Mouse (Mus musculus) ES-E14 (cell line): ENCODE measurements at regions not wholly inside any gene's neighbourhood (a gene's known extent, or its start where the extent isn't known, plus 50 kb on each side); places are given as distances from the start of the nearest gene placed in this dataset.
A peak's percentile ranks its signal among the peaks of the same experiment; 100 is the strongest.

Source experiments
- DNase-seq: peaks from one replicate; pipeline ENCODE4 v3.0.0-alpha.2; 2013; ENCODE audit warnings: low read depth, low spot score
- H3K27ac ChIP-seq: 2 replicates; pipeline ENCODE4 v1.5.1; 2012; ENCODE audit warnings: low read depth, mild to moderate bottlenecking, low read length, moderate library complexity, mixed read lengths; ENCODE audit not compliant: poor library complexity, insufficient read depth, severe bottlenecking
- H3K36me3 ChIP-seq: 2 replicates; pipeline ENCODE4 v1.6.1; 2012; ENCODE audit warnings: mild to moderate bottlenecking, low read length, moderate library complexity, mixed read lengths; ENCODE audit not compliant: control insufficient read depth, poor library complexity, insufficient read depth, severe bottlenecking
- H3K4me1 ChIP-seq, 2 experiments: fragments of 150-350 bp in 1 of 2; sonication (generic) in 1 of 2; 2 replicates each; pipeline ENCODE4 v1.6.1; 2012; ENCODE audit warnings: low read length in 2 of 2, mild to moderate bottlenecking in 1 of 2, mixed read lengths in 1 of 2; ENCODE audit not compliant: control insufficient read depth in 2 of 2, insufficient read depth in 2 of 2, poor library complexity in 1 of 2
- H3K4me3 ChIP-seq, 2 experiments: fragments of 150-350 bp in 1 of 2; sonication (generic) in 1 of 2; 2 replicates each; pipeline ENCODE4 v1.5.1; 2012; ENCODE audit warnings: low read length in 2 of 2, low read depth in 1 of 2, mild to moderate bottlenecking in 1 of 2, mixed read lengths in 1 of 2; ENCODE audit not compliant: insufficient read depth in 1 of 2, poor library complexity in 1 of 2, severe bottlenecking in 1 of 2
- H3K9ac ChIP-seq: 2 replicates; pipeline ENCODE4 v1.6.1; 2012; ENCODE audit warnings: low read depth, mild to moderate bottlenecking, low read length, mixed read lengths; ENCODE audit not compliant: poor library complexity, insufficient read depth, severe bottlenecking
- H3K9me3 ChIP-seq: fragments of 150-350 bp; sonication (generic); 2 replicates; pipeline ENCODE4 v1.6.1; 2012; ENCODE audit warnings: low read depth, mild to moderate bottlenecking, low read length; ENCODE audit not compliant: control insufficient read depth, insufficient read depth
- CHD2 ChIP-seq: IDR thresholded peaks from 2 replicates; pipeline ENCODE4 v1.6.1; 2014; ENCODE audit warnings: mild to moderate bottlenecking, low read depth, low read length, inconsistent platforms
- HCFC1 ChIP-seq: IDR thresholded peaks from 2 replicates; pipeline ENCODE4 v1.6.1; 2012; ENCODE audit warnings: low read length, inconsistent platforms, borderline replicate concordance; ENCODE audit not compliant: insufficient read depth
- MAFK ChIP-seq: IDR thresholded peaks from 2 replicates; pipeline ENCODE4 v1.6.1; 2014; ENCODE audit warnings: mild to moderate bottlenecking, low read depth, low read length, inconsistent platforms; ENCODE audit not compliant: insufficient read depth
- ZC3H11A ChIP-seq: IDR thresholded peaks from 2 replicates; pipeline ENCODE4 v1.6.1; 2012; ENCODE audit warnings: low read depth, mild to moderate bottlenecking, inconsistent platforms, low read length, borderline replicate concordance
- ZNF384 ChIP-seq: IDR thresholded peaks from 2 replicates; pipeline ENCODE4 v1.6.1; 2012; ENCODE audit warnings: low read depth, low read length, inconsistent platforms
- in situ Hi-C, 2 experiments: fragments of 600-800 bp; cut with MboI; formaldehyde crosslinking; loops; one replicate each; pipeline ENCODE4 v1.15.1; 2025; ENCODE audit warnings: low sequenced_read_pairs in 2 of 2, inconsistent platforms in 1 of 2; ENCODE audit not compliant: unreplicated experiment in 2 of 2

DNA sequence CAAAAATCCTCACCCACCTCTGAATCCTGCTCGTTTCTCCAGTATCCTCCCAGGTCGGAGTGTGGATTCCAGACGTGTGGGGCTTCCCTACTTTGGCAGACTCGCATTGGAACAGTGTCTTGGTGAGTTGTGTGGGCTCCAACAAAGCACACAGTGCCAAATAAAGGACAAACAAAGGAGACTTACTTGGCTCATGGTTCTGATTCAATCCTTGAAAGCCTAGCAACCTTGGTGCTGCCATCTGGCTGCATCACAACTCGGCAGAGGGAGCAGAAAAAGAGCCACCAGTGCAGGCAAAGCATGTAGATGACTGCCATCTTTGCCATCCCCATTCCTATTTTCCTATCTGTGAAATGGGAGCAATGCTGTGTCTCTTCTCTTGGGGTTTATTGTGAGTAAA is 64.0 kb downstream of the Il9r start:
- H3K27ac ChIP-seq: no peak overlapping the region
- no peak for TF ChIP-seq MAFK
- TF ChIP-seq ZNF384: no peak
- TF ChIP-seq ZC3H11A: no peak
- TF ChIP-seq HCFC1: no peak
- no peak for TF ChIP-seq CHD2
- in situ Hi-C loops: loop anchor here (10.0 to 25.0 kb wide), 2 partner anchors 449 to 461 kb away; partner anchors contain the start of gene Bod1 (in 1 of the 2)
- no peak overlapping the region for H3K9ac ChIP-seq
- no peak overlapping the region for H3K4me3 ChIP-seq
- H3K9me3 ChIP-seq: no peaks in the 10 kb centered on the region
- H3K36me3 ChIP-seq: no peaks in the 10 kb centered on the region
- no peak for DNase-seq
- H3K4me1 ChIP-seq: peaks cover 0 to 3% of the 10 kb centered on the region in 2 experiments; a peak in 1 of 4 replicates

DNA sequence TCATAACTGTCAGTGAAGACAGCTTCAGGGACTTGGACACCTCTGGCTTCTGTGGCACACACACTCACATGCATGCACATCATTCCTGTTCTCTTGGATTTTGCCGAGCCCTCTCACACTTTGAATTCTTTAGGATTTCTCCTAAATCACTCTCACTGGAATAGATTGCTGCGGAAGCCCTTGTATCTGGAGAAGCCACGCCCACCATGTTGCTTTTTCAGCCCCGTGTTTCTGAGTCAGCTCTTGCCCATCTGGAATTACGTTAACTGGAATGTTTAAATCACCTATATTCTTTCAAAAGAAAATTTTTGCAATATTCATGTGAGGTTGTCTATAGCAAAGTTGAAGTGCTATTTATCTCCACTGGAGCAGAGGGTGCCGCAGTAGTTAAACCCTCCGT is 66.1 kb downstream of the Il9r start:
- H3K9ac ChIP-seq: no peak overlapping the region
- DNase-seq: no peak
- in situ Hi-C loops: loop anchor here (10.0 to 25.0 kb wide), 2 partner anchors 447 to 459 kb away; partner anchors contain the start of gene Bod1 (in 1 of the 2)

DNA sequence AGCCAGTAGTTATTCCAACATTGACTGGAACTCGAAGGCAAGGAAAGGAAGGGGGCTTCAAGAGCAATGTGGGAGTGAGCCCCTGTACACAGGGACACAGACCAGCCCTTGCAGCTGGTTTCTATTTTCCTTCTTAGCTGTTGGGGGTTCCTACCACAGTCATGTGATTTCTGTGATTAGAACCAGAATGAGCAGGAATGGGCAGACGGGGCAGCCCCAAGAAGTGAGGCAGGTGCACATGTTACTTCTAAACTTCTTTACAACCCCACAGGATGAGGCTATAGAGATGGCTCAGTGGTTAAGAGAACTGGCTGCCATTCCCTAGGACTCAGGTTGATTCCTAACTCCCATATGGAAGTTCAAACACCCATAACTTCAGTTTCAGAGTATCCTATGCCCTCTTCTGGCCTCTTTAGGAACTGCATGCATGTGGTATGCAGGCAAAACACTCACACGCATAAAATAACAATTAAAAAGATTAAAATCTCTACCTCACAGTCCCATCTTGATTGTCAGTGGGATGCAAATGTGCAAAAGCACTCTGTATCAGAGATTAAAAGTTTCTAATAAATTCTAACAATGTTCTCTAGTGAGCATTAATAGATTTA is 68.0 kb downstream of the Il9r start:
- Histone ChIP-seq H3K27ac (no peak overlapping the region), H3K4me1 (no peaks in the 10 kb centered on the region), H3K9me3 (no peaks in the 10 kb centered on the region), H3K36me3 (no peaks in the 10 kb centered on the region), H3K4me3 (no peak overlapping the region), H3K9ac (no peak overlapping the region)
- TF ChIP-seq ZNF384 (no peak), ZC3H11A (peak; percentile 72; the same call in 1 of the 2 replicates)
- in situ Hi-C loops: loop anchor here (10.0 to 25.0 kb wide), 2 partner anchors 445 to 457 kb away; partner anchors contain the start of gene Bod1 (in 1 of the 2)
- DNase-seq: peak; percentile 62

More for the DNA sequence above, 66.1 kb downstream of the Il9r start:
- no peaks in the 10 kb centered on the region for H3K36me3 ChIP-seq
- no peak overlapping the region for H3K27ac ChIP-seq
- H3K9me3 ChIP-seq: no peaks in the 10 kb centered on the region
- peaks cover 0 to 3% of the 10 kb centered on the region in 2 experiments; a peak in 1 of 4 replicates for H3K4me1 ChIP-seq
- TF ChIP-seq MAFK (no peak), CHD2 (no peak), ZNF384 (no peak), ZC3H11A (no peak), HCFC1 (no peak)
- no peak overlapping the region for H3K4me3 ChIP-seq

DNA sequence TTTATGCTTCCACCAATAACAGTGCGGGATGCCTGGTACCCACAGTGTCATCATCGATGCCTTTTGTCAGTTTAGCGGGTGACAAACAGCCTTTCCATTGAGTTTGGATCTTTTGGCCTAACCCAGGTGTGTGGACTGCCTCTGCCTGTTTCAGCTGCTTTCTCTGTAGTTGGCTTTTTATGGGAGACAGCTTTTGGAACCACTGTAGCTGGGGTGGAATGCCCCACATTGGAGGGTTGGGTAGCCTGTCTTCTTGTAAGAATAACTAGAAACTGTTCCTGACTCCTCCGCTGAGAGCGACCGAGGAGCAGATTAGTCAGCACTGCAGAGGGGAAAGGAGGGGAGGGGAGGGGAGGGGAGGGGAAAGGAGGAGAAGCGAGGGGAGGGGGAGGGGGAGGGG is 71.5 kb downstream of the Il9r start:
- DNase-seq: no peak
- Histone ChIP-seq H3K9ac (no peak overlapping the region), H3K27ac (no peak overlapping the region), H3K9me3 (no peaks in the 10 kb centered on the region), H3K4me3 (no peak overlapping the region), H3K36me3 (no peaks in the 10 kb centered on the region), H3K4me1 (no peaks in the 10 kb centered on the region)
- TF ChIP-seq CHD2: no peak
- no peak for TF ChIP-seq ZNF384
- no peak for TF ChIP-seq MAFK
- no peak for TF ChIP-seq ZC3H11A
- no peak for TF ChIP-seq HCFC1
- in situ Hi-C loops: loop anchor here in 1 of 2 experiments (25.0 kb wide), 1 partner anchor 441 kb away; no protein-coding TSS in a partner anchor
